Mouse (Mus musculus) kidney, postnatal 4 days (tissue): ENCODE results near the gene Rcsd1.

Source experiments
- DNase-seq, 2 experiments: peaks; one replicate each; pipeline ENCODE4 v3.0.0; 2021; ENCODE audit warnings: mixed read lengths in 2 of 2

The Rcsd1 gene

DNA sequence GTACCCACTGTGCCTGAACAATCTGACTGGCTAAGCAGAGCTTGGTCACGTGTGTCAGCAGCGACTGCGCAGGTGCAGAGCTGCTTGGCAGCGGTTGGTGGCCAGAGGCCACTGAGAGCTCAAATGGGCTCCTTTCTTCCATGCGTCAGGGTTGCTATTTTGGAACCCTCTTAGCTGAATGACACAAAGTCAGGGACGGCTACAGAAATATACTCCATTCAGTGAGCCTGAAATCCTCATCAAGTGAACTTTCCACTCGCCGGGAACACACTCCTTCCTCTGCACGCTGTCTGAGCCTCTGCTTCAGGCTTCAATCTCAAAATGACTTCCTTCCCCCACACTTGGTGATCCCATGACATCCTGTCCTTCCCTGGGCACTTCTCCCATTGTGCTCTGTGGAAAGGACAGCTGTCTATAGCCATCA is 91.3 kb downstream of the Rcsd1 start:
- peak in 1 of 2 experiments; percentile 46 for DNase-seq

DNA sequence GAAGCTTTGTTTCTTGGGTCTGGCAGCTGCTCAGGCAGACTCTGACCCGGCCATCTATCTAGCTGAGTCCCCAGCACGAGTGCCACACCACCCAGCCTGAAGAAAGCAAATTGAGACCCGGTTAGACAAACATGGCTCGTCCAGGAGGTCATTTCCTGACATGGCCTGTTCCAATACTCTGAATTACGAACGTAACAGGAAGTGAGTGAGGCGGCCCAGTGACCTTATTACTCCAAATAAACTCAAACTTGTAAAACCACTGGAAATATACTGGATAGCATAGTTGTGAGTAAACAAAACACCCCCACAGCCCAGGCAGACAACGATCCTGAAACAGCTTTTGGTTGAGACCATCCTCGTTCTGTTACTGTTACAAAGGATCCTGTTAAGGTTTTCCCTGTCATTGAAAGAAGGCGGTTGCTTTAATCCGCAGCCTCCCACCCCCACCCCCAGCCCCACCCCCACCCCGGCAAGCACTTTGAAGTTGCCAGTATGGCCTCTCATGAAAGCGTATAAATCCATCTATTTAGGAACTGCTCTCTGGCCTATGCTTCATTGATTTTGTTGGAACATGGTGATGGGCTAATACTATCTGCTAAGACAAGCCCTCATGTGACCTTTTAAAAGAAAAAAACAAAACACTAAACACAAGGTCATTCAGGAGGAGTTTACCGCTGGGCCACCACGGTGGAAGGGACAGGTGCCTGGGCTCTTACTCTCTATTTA is 92.2 kb downstream of the Rcsd1 start:
- peak; percentile 68 to 79 for DNase-seq

DNA sequence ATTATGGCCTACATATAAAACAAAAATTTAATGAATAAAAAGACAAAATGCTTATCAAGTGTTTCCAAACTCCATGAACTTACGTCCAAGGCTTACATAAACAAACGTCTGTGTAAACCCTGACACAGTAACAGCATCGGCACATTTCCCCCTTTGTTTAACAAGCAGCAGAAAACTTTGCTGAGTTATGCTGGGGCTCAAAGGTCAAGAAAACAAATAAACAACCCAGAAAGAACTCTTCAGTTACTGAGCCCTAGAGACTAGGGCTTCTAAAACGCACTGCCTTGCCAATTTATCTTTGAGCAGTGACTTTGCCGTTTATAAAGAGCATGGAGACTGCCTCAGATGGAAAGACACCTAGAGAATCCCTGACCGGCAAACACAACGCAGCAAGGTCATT is 92.9 kb downstream of the Rcsd1 start:
- no peak for DNase-seq

DNA sequence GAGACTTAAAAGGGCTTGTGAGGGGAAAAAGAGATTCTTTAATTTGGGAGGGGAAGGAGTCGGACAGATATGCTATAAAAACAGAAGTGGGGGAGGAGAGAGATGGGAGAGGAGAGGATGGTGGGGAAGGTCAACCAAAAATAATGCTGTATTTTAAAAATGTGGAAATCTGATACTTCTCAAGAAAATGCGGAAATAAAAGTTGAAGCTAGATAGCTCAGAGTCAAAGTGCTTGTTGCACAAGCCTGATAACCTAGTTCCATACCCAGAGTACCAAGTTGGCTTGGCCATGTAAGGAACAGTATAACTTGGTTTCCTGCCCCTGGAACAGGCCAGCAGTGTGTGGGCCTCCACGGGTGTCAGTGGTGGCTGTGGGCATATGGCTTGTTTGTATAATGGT is 94.8 kb downstream of the Rcsd1 start:
- DNase-seq, result no peak

DNA sequence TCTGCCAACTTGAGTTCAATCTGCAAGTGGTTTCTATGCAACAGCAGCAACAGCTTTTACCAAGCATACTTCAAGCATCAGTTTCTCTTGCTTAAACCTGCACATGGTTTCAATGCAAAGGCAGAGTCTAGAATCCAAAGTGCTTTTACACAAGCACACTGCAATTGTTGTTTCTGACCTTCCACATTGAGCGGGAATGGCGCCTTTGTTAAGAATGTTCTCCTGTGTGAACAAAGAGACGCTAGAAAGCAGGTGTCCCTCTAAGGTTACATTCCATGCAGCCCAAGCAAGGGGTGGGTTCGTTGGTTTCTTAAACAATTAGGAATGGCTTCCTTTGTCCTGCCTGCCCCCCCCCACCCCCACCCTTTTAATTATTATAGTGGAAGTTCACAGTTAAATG is 95.6 kb downstream of the Rcsd1 start:
- DNase-seq, result no peak

DNA sequence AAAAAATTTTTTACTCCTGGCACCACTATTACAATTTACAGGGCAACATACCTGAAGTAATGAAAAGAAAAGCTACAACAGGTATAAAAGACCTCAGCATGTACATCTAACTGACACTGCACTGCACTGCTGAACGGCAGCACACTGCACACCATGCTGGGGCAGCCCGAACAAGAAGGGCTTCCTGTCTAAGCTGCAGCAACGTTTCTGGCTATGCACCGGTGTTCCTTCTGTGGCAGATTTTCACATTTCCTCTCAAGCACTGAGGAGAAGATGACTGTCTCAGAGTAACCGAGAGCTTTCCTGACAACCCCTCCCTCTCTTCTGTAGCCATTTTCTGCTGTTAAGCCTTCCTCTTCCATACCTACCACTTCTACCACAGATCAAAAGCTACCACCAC is 96.8 kb downstream of the Rcsd1 start:
- DNase-seq, result no peak

DNA sequence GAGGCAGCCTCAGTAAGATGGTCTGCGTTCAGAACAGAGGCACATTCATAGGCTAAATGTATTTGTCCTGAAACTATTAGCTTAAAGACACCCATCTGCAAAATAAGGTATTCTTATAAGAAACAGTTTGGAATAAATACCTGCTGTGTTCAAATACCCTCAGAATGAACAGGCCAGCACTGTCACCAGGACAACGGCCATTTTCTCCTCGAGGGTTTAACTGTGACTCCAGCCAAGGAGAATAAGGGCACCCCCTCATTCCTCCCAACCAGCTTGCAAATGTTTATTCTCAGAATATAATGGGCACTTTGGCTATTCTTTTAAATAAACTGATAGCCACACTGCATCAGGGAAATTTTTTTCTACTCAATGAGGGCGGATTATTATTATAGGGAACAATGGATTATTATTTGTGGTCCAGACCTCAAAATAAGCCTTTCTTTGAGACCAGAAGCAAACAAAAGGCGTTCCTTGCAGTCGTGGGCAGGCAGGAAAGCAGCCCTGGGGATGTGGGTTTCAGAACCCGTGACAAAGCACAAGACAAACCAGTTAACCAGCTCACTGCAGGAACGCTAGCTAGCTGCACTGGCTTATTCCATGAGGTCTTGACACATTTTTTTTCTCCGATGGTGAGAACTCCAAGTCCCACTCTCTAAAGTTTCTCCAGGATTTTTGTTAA is 99.1 kb downstream of the Rcsd1 start:
- no peak for DNase-seq

DNA sequence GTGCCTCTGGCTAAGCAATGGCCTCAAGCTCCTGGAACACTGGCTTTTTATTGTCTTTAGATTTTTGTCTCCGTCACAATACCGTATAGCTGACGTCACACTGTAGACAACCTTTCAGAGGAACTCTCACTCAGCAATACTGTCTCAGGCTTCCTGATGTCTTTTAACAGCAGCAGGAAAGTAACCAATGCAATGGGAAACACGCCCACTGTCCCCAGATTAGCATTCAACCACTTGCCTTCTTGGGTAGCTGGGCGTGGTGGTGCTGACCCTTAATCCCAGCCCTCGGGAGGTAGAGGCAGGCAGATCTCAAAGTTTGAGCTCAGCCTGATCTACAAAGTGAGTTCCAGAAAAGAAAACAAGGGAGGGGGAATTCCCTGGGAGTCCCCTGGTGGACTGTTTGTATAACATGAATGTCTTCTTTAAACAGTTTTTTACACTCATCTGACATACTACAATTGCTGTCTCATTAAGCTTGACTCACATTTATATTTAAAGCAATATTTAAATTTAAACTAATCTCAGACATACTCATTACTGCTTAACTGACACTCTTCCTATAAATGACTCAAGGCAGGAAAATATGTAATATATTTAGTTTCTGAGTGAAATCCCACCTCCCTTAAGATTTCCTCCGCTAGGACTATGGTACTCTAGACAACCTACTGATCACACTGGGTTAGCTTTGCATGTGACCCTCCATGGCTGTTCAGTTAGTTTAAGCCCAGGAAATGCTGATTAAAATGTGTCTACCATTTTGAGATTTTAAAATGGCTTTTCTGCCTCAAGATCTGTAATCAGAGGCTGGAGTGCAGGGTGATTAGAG is 99.8 kb downstream of the Rcsd1 start:
- DNase-seq, result no peak

DNA sequence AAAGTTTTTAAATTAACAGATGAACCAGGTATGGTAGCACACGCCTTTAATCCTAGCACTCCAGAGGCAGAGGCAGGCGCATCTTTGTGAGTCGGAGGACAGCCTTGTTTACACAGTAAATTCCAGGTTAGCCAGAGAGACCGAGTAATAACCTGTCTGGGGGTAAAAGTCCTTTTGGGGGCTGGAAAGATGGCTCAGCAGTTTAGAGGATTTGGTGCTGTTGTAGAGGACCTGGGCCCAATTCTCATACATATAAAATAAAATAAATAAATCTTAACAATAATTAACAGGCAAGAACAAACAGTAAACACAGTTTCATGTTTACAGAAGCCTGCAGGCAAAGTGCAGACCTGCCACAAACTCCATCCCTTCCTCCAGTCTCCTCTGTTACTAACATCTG is 100.7 kb downstream of the Rcsd1 start:
- DNase-seq, result no peak

DNA sequence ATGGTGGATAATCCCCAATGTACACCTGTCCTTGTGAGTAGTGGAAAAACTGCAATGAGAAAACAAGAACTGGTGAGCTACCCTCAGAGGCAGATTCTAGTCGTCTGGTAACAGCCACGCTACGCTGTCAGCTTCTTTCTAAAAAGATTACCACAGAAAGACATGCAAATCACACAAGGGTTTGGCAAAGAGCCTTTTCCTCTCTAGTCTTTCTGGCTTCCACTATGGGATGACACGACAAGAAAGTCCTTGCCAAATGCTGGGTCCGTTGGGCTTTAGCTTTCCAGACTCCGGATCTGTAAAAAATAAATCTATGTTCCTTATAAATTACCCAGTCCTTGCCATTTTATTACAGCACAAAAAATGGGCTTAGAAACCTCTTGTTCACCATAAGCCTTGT is 103.8 kb downstream of the Rcsd1 start:
- DNase-seq, result peak in 1 of 2 experiments; percentile 35

DNA sequence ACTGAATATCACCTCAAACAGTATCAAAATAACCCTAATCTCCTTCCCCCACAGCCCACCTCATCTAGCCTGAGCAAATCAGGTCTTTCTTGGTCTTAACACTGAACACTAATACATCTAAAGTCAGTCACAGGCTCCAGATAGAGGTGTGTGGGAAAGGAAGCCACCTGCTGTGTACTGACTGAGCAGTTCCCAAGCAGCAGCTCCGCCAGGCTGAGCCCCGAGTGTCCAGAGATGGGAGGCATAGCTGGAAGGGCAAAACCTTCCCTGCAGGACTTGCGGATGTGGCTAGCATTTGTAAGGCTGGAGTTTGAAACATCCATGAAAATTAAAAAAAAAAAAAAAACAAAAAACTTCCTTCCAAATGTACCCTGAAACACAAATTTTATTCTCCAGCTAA is 104.4 kb downstream of the Rcsd1 start:
- DNase-seq, result no peak

DNA sequence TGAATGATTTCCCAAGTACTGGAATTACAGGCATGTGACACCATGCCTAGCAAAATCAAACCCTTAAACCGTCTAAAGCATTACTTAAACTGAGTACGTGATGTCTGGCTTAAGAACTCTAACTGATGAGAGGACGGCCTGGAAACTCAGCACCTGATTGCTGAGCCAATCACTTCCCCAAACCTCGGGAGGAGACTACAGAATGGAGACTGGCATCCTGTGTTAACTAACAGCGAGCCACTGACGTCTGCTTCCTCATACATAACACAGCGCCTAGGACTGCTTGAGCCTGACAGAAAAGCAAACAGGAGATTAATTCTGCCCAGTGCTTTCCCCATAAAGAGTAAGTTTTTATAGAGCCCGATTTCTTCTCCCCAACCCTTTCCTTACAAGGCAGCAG is 105.4 kb downstream of the Rcsd1 start:
- no peak for DNase-seq

DNA sequence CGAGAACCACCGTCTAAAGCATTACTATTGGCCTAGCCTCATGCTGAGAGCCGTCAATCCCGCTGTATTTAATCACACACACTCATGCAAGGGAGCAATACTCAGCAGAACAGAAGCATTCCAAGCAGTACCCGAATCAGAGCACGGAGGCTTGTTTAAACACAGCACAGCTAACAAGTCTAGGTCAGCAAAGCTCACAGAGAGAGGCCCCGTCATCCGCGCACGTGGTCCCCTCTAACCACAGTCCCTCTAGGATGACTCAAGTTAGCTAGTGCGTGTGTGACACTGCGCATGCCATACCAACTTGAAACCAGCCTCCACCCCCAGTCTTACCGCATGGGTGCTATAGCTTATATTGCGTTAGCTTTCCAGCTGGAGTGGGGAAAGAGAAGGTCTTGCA is 106.3 kb downstream of the Rcsd1 start:
- DNase-seq, result no peak

DNA sequence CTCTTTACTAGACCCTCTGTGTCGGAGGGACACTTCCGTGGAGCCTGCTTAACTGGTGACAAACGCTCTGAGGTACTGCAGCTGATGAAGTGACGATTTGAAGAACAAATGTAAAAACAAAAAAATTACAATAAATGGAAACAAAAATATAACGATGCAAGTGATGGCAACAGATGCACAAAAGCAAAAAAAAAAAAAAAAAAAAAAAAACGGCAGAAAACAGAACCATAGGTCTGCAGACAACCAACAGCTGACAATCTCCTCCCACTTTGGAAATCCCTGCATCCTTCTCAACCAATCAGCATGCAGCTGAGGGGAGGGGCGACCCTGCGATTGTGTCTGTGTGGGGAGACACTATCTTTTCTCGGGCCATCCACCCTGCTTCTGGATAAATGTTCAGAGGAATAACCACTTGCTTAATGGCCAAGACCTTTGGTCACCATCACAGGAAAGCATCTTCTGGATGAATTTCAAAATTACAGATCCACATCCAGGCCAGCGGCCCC is 107.7 kb downstream of the Rcsd1 start:
- DNase-seq, result no peak
